Mouse (Mus musculus) forebrain, embryonic 15.5 days (tissue): ENCODE results near the gene Tnr. TPM values are rescaled to one million over a fixed set of nuclear protein-coding genes. Genes with fewer than 3 reads are reported as not detected.

Experiments used
- ATAC-seq: fragments of 200-750 bp; cut with Nextera tagmentation; replicated peaks from 2 replicates; pipeline ENCODE4 v1.8.0; 2017; ENCODE audit warnings: mild to moderate bottlenecking, moderate TSS enrichment, moderate library complexity
- H3K27ac ChIP-seq: fragments of 300-500 bp; sonication (generic); replicated peaks from 2 replicates; pipeline ENCODE4 v1.5.1; 2015; ENCODE audit warnings: mild to moderate bottlenecking, inconsistent platforms
- H3K27me3 ChIP-seq: fragments of 300-500 bp; sonication (generic); 2 replicates; pipeline ENCODE4 v1.6.1; 2015; ENCODE audit warnings: inconsistent platforms
- H3K36me3 ChIP-seq: fragments of 300-500 bp; sonication (generic); 2 replicates; pipeline ENCODE4 v1.6.1; 2015; ENCODE audit warnings: mild to moderate bottlenecking, inconsistent platforms
- H3K4me1 ChIP-seq: fragments of 300-500 bp; sonication (generic); 2 replicates; pipeline ENCODE4 v1.6.1; 2015; ENCODE audit warnings: inconsistent platforms
- H3K4me2 ChIP-seq: fragments of 300-500 bp; sonication (generic); replicated peaks from 2 replicates; pipeline ENCODE4 v1.6.1; 2015; ENCODE audit warnings: mild to moderate bottlenecking, inconsistent platforms
- H3K4me3 ChIP-seq: fragments of 300-500 bp; sonication (generic); 2 replicates; pipeline ENCODE4 v1.5.1; 2015; ENCODE audit warnings: mild to moderate bottlenecking, inconsistent platforms
- H3K9ac ChIP-seq: fragments of 300-500 bp; sonication (generic); replicated peaks from 2 replicates; pipeline ENCODE4 v1.6.1; 2015; ENCODE audit warnings: mild to moderate bottlenecking, inconsistent platforms
- H3K9me3 ChIP-seq: fragments of 300-500 bp; sonication (generic); 2 replicates; pipeline ENCODE4 v1.6.1; 2016; ENCODE audit warnings: inconsistent platforms
- WGBS: fragments of 180-500 bp; shearing (Covaris S2); methylation state at CpG from one replicate; pipeline ENCODE4 v1.1.7; 2015; ENCODE audit warnings: mixed read lengths; 5-methylcytosine and 5-hydroxymethylcytosine counted together
- polyA plus RNA-seq: library from polyadenylated mRNA; unstranded; fragments of >200 nt; fragmentation: Nextera tagmentation; extraction: Ambion mirVana; gene quantifications from 2 replicates; pipeline ENCODE4 v1.2.1, GENCODE M21; 2015

Tnr gene
- polyA plus RNA-seq, 1 experiment from 2014 or later, result 6.7 TPM

GRCm38 (mm10) chr1:159901366-159902119 lies 378.0 kb downstream of the Tnr start:
- no peak overlapping the region for H3K4me2 ChIP-seq
- H3K9me3 ChIP-seq, result no peaks in the 10 kb centered on the region
- H3K9ac ChIP-seq, result no peak overlapping the region
- H3K27ac ChIP-seq, result no peak overlapping the region
- peak; percentile 55; the same call in 1 of the 2 replicates for ATAC-seq
- WGBS, result 22% methylated on average over 7 of the region's 7 CpGs
- no peaks in the 10 kb centered on the region for H3K36me3 ChIP-seq
- 0 out of 2 replicates have a peak, but pooled peaks cover 5% of the 10 kb centered on the region for H3K4me1 ChIP-seq
- H3K27me3 ChIP-seq, result no peaks in the 10 kb centered on the region
- H3K4me3 ChIP-seq, result no peak overlapping the region

GRCm38 (mm10) chr1:159902120-159902497 lies 378.5 kb downstream of the Tnr start:
- H3K4me3 ChIP-seq, result no peak overlapping the region

GRCm38 (mm10) chr1:159911006-159911405 lies 387.4 kb downstream of the Tnr start:
- Histone ChIP-seq H3K4me2 (no peak overlapping the region), H3K9me3 (no peaks in the 10 kb centered on the region), H3K4me3 (no peak overlapping the region), H3K4me1 (0 out of 2 replicates have a peak, but pooled peaks cover 9% of the 10 kb centered on the region), H3K9ac (no peak overlapping the region), H3K27ac (no peak overlapping the region), H3K36me3 (no peaks in the 10 kb centered on the region), H3K27me3 (no peaks in the 10 kb centered on the region)
- 43% methylated on average over 5 of the region's 5 CpGs for WGBS
- no peak for ATAC-seq

More at GRCm38 (mm10) chr1:159902120-159902497, 378.5 kb downstream of the Tnr start:
- H3K9me3 ChIP-seq, result no peaks in the 10 kb centered on the region
- H3K4me2 ChIP-seq, result no peak overlapping the region
- 80% methylated on average over 4 of the region's 4 CpGs for WGBS
- H3K9ac ChIP-seq, result no peak overlapping the region
- H3K27me3 ChIP-seq, result no peaks in the 10 kb centered on the region
- 0 out of 2 replicates have a peak, but pooled peaks cover 5% of the 10 kb centered on the region for H3K4me1 ChIP-seq
- ATAC-seq, result no peak
- no peaks in the 10 kb centered on the region for H3K36me3 ChIP-seq
- H3K27ac ChIP-seq, result no peak overlapping the region

- Histone ChIP-seq H3K27ac (peak overlapping the region; percentile 63), H3K36me3 (no peaks in the 10 kb centered on the region)
These were observed 391.2 kb downstream of the Tnr start for GRCm38 (mm10) chr1:159914726-159915125.

GRCm38 (mm10) chr1:159920571-159920970 lies 397.0 kb downstream of the Tnr start:
- no peaks in the 10 kb centered on the region for H3K27me3 ChIP-seq
- no peak overlapping the region for H3K4me3 ChIP-seq
- no peak for ATAC-seq
- no peaks in the 10 kb centered on the region for H3K4me1 ChIP-seq
- H3K9ac ChIP-seq, result no peak overlapping the region
- no peaks in the 10 kb centered on the region for H3K36me3 ChIP-seq
- no peak overlapping the region for H3K4me2 ChIP-seq
- H3K9me3 ChIP-seq, result no peaks in the 10 kb centered on the region
- 74% methylated on average over 2 of the region's 2 CpGs for WGBS
- H3K27ac ChIP-seq, result no peak overlapping the region

More at GRCm38 (mm10) chr1:159914726-159915125, 391.2 kb downstream of the Tnr start:
- ATAC-seq, result no peak
- Histone ChIP-seq H3K9ac (no peak overlapping the region), H3K27me3 (no peaks in the 10 kb centered on the region), H3K4me2 (no peak overlapping the region), H3K9me3 (no peaks in the 10 kb centered on the region), H3K4me3 (no peak overlapping the region), H3K4me1 (0 out of 2 replicates have a peak, but pooled peaks cover 9% of the 10 kb centered on the region)

- WGBS, result 90% methylated on average over 7 of the region's 7 CpGs
- Histone ChIP-seq H3K4me3 (no peak overlapping the region), H3K4me2 (no peak overlapping the region), H3K4me1 (no peaks in the 10 kb centered on the region), H3K36me3 (no peaks in the 10 kb centered on the region), H3K9me3 (no peaks in the 10 kb centered on the region), H3K27ac (no peak overlapping the region), H3K9ac (no peak overlapping the region), H3K27me3 (no peaks in the 10 kb centered on the region)
- no peak for ATAC-seq
These were observed 399.4 kb downstream of the Tnr start for GRCm38 (mm10) chr1:159923010-159923409.

- H3K9me3 ChIP-seq, result no peaks in the 10 kb centered on the region
- H3K4me2 ChIP-seq, result no peak overlapping the region
- H3K27me3 ChIP-seq, result no peaks in the 10 kb centered on the region
- no peak overlapping the region for H3K27ac ChIP-seq
- H3K4me3 ChIP-seq, result no peak overlapping the region
- no peak overlapping the region for H3K9ac ChIP-seq
- WGBS, result 78% methylated on average over 4 of the region's 4 CpGs
- no peak for ATAC-seq
- H3K36me3 ChIP-seq, result no peaks in the 10 kb centered on the region
- no peaks in the 10 kb centered on the region for H3K4me1 ChIP-seq
These were observed 400.5 kb downstream of the Tnr start for GRCm38 (mm10) chr1:159924105-159924504.

GRCm38 (mm10) chr1:159924684-159925083 lies 401.1 kb downstream of the Tnr start:
- no peaks in the 10 kb centered on the region for H3K36me3 ChIP-seq
- H3K9ac ChIP-seq, result no peak overlapping the region
- H3K27me3 ChIP-seq, result no peaks in the 10 kb centered on the region
- H3K27ac ChIP-seq, result no peak overlapping the region
- WGBS, result 93% methylated on average over 5 of the region's 5 CpGs
- H3K4me3 ChIP-seq, result no peak overlapping the region
- no peak for ATAC-seq
- no peaks in the 10 kb centered on the region for H3K9me3 ChIP-seq
- H3K4me1 ChIP-seq, result no peaks in the 10 kb centered on the region
- no peak overlapping the region for H3K4me2 ChIP-seq

- no peak overlapping the region for H3K4me2 ChIP-seq
- WGBS, result 87% methylated on average over 9 of the region's 9 CpGs
- H3K9ac ChIP-seq, result no peak overlapping the region
- no peaks in the 10 kb centered on the region for H3K27me3 ChIP-seq
- H3K4me3 ChIP-seq, result no peak overlapping the region
- H3K4me1 ChIP-seq, result no peaks in the 10 kb centered on the region
- no peaks in the 10 kb centered on the region for H3K36me3 ChIP-seq
- no peaks in the 10 kb centered on the region for H3K9me3 ChIP-seq
- no peak for ATAC-seq
- no peak overlapping the region for H3K27ac ChIP-seq
These were observed 405.2 kb downstream of the Tnr start for GRCm38 (mm10) chr1:159928681-159929335.

- Histone ChIP-seq H3K27me3 (no peaks in the 10 kb centered on the region), H3K4me2 (no peak overlapping the region)
- ATAC-seq, result no peak
These were observed 408.5 kb downstream of the Tnr start for GRCm38 (mm10) chr1:159932092-159932491.

GRCm38 (mm10) chr1:159932598-159932997 lies 409.0 kb downstream of the Tnr start:
- 56% methylated on average over 2 of the region's 2 CpGs for WGBS
- ATAC-seq, result no peak
- Histone ChIP-seq H3K4me3 (no peak overlapping the region), H3K27ac (no peak overlapping the region), H3K9me3 (no peaks in the 10 kb centered on the region), H3K9ac (no peak overlapping the region), H3K36me3 (no peaks in the 10 kb centered on the region), H3K4me2 (no peak overlapping the region), H3K4me1 (no peaks in the 10 kb centered on the region), H3K27me3 (no peaks in the 10 kb centered on the region)

More at GRCm38 (mm10) chr1:159932092-159932491, 408.5 kb downstream of the Tnr start:
- H3K9me3 ChIP-seq, result no peaks in the 10 kb centered on the region
- no peak overlapping the region for H3K9ac ChIP-seq
- H3K27ac ChIP-seq, result no peak overlapping the region
- no peak overlapping the region for H3K4me3 ChIP-seq
- H3K4me1 ChIP-seq, result no peaks in the 10 kb centered on the region
- no peaks in the 10 kb centered on the region for H3K36me3 ChIP-seq

GRCm38 (mm10) chr1:159938449-159938848 lies 414.9 kb downstream of the Tnr start:
- Histone ChIP-seq H3K27ac (no peak overlapping the region), H3K9ac (no peak overlapping the region), H3K9me3 (no peaks in the 10 kb centered on the region), H3K4me3 (no peak overlapping the region), H3K27me3 (no peaks in the 10 kb centered on the region), H3K36me3 (no peaks in the 10 kb centered on the region), H3K4me1 (no peaks in the 10 kb centered on the region), H3K4me2 (no peak overlapping the region)
- ATAC-seq, result no peak
- WGBS, result 86% methylated on average over 2 of the region's 2 CpGs
